Mouse (Mus musculus) Muller cell, postnatal 12 days (primary cell): ENCODE measurements around the gene Timm13.

Experiments used
- DNase-seq: peaks from one replicate; pipeline ENCODE4 v3.0.0-alpha.2; 2015; ENCODE audit errors: inconsistent ontology term

Timm13 gene

GRCm38 (mm10) chr10:80862305-80862704 is 38.5 kb downstream of the Timm13 start:
- DNase-seq: no peak

DNA sequence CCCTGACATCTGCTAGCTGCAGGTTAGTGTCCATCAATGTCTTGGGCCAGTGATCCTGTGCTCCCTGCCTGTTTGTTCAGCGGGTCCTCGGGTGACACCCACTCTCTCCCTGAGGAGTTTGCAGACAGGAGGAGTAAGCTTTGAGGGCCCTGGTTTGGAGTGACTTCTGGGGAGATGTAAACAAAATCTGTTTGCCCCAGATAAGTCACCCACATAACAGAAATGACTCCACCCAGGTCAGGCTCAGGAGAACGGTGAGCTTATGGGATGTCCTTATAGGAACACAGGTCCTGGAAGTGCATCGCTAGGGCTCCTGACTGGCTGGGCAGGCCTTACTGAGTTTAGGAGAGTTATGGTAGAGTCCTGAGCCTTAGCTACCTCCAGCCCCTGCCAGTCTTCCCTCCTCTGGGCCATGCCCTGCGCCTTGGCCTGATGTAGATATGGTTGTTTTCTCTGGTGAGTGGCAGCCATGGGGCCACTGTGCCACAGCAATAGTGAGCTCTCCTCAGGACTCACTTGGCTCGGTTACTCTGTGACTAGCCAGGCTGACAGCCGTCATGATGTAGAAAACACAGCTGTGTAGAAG is 42.3 kb downstream of the Timm13 start:
- no peak for DNase-seq

DNA sequence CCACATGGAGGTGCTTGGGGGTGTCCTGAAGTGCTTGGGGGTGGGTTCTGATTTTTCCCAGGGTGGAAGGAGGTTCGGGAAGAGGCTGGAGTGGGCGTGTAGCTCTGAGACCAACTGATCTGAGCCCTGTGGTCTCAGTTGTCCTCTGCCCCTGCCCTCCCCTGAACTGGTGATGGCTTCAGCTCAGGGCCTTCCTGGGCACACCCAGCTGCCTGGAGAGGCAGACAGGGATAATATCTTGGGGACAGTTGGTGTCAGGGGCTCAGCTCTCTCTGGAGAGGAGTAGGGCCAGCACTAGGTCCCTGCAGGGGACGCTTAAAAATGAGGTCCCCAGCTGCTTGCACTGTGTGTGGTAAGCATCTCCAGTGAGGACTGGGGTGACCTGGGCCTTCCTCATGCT is 42.9 kb downstream of the Timm13 start:
- DNase-seq: no peak

GRCm38 (mm10) chr10:80857386-80857785 is 43.4 kb downstream of the Timm13 start:
- no peak for DNase-seq

DNA sequence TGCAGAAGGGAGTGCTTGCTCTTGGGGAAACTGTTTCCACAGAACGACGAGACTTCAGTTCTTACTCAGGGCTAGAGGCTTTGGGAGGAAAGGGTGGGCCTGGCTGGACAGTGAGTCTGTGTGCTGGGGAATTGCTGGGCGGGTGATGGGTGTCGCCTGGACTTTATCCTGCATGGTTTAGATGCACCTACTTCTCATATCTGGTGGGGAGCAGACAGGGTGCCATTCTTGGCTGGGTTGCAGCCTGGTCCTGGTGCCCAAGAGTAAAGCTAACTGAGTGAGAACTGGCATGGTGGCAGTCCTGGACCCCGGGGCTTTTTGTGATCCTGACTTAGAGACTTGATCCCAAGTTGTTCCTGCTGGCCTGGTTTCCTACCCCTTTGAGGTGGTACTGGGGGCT is 43.9 kb downstream of the Timm13 start:
- DNase-seq: no peak

DNA sequence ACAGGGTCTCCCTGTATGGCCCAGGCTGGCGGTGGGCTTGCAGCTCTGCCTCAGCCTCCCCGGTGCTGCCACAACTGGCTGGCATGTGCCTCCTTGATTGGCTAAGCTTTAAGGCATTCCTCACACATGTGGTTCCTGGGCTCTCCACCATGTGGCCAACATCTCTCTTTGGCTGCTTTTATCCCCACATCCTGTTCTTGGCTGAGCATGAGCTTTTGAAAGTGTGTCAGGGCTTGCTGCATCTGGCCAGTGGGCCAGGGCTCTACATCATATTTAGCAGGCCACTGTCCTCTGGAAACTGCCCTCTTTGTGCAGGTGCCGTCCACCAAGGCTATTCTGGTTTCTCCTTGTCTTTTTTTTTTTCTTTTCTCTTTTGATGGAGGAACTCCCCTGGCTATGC is 44.5 kb downstream of the Timm13 start:
- DNase-seq: peak; percentile 36

DNA sequence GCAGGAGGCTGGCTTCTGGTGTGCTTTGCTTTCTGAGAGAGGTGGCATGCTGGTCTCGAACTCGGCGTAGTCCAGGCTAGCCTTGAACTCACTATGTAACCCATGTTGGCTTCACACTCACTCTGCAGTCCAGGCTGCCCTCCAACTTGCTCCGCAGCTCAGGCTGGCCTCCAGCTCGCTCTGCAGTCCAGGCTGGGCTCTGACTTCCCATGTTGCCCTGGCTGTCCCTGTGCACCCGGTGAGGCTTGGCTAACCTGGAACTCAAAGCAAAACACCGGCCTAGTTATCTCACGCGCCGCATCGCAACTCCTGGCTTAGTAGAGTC is 45.1 kb downstream of the Timm13 start:
- DNase-seq: no peak

DNA sequence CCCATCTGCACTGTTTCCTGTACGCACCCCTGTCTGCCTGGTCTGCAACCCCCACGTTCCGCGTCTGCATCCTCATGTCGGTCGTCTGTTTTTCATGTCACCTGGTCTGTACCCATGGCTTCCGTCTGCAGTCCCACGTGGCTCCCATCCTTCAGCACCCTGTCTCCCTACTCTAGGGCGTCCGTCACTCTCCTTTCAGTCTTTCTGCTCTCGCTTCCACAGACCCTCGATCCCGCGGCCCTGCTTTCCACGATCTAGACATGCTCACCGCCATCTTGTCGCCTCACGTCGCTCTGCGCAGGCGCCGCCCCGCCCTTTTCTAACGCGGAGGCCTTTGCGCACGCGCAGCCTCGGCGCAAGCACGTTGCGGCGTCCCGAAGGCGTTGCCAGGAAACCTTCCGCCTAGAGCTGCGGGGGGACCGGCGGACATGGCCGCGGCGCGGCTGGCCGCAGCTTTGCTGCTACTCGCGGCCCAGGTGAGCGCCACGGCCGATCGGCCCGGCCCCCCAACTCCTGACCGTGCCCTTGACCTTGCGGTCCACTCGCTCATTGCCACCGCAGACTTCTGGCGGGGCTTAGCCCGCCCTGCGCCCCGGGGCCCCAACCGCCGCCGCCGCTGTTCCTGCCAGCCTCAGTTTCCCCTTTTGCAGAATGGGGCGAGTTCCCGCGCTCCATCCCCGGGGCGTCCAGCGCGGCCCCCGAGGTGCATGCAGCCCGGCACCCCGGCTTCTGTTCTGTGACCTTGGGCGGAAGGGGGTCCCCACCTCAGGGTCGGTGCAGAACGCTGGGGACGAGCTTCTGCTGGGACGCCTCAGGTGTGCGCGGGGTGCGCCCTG is 45.6 kb downstream of the Timm13 start, which contains the start of the genes Lsm7 and Sppl2b:
Lsm7 (minus strand) TSS at position 297 of the 836 bp plus-strand sequence.
Sppl2b (plus strand) TSS at position 363 of the 836 bp plus-strand sequence.
- DNase-seq: peak; percentile 96
